Mouse (Mus musculus) gastrocnemius, adult 8-10 months (tissue): ENCODE measurements around the gene Ppm1h. TPM values are rescaled to one million over a fixed set of nuclear protein-coding genes. Genes with fewer than 3 reads are reported as not detected.
"Not testable (repeated sequence)": the region's sequence is repeated elsewhere in the genome, so short reads cannot be mapped to it uniquely, and the experiment has no call there.

Source experiments
- DNase-seq, 2 experiments: peaks; one replicate each; pipeline ENCODE4 v3.0.0; 2022; ENCODE audit warnings: low spot score in 2 of 2
- total RNA-seq, 4 experiments: library from RNA; stranded (reverse); gene quantifications; 2 replicates each; pipeline ENCODE4 v1.2.4; 2022

Gene Ppm1h
- total RNA-seq, 4 experiments from 2014 or later = 1.2 to 3.1 (median 1.2) TPM

DNA sequence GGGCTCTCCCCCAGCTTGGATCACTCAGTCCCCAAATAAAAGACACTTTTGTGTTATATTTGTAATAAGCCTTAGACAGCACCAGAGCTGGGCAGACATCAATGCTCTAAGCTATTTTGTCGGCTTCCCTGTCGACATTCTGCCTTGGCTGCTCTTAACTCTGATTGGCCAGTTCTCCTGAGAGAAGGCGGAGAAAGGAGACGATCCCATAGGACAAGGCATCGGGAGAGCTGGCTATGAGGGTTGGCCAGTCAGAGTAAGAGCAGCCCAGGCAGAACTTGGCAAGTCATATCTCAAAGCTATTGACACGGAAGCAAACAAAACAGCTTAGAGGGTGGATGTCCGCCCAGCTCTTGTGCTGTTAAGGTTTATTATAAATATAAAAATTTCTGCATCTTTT lies 243.7 kb downstream of the Ppm1h start:
- DNase-seq = no peak

DNA sequence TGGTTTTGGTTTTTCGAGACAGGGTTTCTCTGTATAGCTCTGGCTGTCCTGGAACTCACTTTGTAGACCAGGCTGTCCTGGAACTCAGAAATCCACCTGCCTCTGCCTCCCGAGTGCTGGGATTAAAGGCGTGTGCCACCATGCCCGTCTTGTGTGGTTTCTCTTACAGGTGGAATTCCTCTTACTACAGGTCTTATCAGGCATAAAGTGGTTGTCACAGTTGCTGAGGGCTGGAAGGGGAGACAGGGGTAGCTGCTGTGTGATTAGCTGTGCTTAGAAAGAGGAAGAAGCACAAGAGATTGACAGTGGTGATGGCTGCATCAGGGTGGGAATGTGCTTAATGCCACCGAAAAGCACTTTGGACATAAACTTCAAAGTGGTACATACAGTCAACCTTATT lies 246.0 kb downstream of the Ppm1h start:
- not testable (repeated sequence) for DNase-seq

DNA sequence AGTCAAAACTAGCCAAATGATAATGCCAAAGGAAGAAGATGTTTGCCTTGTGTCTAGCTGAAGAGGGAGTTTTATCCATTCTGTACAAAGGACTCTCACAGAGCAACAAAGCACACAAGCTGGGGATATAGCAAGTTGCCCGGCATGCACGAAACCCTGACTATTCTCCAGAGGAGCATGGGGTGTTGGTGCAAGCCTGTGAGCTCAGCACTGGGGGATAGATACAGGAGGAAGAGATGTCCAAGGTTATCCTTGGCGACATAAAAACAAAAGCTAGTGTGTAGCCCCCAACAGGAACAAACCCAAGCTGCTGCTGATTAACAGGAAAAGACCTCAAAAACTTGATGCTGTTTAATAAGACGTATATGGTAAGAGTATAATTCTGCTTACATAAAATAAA lies 247.7 kb downstream of the Ppm1h start:
- no peak for DNase-seq

DNA sequence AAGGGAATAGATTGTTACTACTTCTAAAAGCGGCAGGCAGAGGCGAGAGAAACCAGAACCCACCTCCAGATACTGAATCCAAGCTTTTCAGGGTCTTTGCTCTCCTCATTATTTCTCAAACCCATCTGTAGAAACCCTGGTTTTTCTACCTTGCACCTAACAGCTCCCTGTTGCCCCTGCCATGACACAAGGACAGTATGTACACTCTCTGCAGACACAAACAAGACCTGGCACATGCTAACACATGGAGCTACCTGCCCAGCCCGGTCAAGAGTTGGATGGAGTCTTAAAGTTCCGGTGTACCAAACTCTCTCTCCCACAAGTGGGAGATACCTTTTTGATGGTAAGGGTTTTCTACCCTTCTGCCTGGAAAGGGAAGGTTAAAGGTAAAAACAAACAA lies 252.0 kb downstream of the Ppm1h start:
- DNase-seq = no peak

DNA sequence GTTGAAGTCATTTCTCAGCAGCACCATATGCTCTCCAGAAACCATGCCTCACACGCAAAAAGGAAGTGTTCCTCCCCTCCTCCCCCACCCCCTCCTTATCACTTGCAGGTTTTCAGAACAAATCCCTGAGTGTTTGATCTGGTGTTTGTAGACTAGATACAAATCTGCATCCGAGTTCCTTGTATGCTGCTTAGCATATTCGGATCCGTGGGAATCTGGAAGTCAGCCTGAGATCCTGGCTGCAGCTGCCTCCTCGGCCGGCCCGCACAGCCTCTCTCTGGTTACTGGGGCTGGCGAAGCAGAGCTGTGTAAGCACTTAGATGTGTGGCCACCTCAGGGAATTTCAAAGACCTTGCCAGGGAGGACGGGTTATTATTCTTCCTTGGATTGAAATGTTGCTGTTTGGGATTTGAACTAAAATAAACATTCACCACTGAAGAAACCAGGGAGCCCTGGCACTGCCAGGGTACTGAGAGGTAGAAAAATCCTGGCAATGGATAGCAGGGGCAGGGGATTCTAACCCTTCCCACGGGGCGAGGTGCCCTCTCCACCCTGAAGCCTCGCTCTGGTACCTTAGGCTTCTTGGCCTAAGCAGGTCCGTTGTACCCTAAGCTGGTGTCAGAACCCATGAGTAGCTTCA lies 252.8 kb downstream of the Ppm1h start:
- DNase-seq = peak; percentile 30 to 61

DNA sequence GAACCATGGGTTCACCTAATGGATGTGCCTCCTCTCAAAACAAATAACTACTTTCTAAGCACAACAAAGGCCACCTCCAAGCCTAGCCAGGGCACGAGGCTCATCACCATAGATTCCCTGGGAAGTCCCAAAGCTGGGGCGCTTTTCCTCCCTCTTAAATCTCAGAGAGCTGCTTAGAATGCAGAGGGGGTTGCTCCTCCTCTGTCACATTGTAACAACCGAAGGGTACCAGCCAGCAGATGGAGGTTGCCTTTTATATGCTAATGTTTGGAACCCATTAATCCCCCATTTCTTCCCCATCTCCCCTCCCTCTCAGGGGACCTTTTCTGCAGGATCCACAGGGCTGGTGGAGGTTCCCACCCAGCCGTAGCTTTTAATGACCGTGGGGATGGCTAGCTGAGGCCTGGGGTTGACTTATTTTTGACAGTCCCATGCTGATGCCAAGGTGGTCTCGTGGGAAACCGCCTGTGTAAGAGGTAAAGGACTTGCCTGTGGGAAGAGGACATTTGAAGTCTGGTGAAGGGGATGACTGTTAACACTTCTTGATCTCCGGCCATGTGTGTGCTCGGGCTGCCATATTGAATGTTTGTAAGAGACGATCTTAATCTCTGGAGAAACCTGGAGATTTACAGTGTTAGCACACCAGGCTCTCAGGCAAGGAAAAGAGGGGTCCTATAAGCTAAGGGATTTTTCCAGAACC lies 253.4 kb downstream of the Ppm1h start:
- DNase-seq = no peak

DNA sequence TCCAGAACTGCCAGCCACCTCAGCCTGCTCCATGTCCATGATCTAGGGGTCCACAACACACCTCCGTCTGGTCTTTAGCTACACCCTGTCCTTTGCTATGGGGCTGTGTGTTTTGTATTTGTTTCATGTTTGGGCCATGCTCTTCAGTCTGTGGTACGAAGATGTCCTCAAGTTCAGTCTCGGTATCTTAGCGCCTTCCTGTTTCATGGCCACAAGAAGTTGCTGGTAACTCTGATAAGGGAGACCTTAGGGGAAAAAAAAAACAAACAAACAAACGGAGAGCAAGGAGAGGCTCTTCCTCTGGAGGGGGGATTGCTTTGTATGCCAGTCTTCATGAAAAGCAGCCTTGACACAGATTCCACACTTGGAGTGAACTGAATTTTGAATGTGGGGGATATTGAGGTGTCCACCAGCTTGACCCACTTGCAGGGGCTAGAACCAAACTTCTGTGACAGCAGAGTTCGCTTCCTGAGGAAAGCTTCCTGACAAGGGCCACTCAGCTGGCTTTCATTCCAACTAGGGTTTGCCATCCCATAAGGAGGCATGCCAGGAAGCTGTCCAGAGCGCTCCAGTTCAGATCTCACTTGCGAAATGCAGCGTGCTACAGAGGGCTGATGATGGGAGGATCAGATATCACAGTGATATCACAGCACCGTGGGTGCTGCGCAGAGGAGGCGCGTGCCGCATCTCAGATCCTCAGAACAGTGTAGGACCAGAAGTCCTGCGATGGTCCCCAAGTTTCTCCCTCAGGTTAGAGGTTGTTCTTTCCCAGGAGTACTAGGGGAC lies 254.7 kb downstream of the Ppm1h start:
- DNase-seq = no peak

DNA sequence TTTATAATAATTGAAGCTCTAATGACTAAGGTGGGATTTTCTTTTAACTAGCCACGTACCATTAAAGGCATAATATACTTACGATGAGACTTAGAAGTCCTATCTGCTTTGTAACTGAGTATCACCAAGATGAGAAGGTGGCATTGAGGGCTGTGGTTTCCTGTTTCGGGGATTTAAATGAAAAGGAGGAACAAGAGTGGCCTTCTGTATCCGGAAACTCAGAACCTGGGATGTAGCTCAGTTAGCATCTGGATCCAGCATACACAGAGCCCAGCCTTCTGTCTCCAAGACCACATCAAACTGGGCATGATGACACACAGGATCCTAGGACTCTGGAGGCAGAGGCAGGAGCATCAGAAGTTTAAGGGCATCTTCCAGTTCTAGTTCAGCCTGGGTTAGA lies 256.8 kb downstream of the Ppm1h start:
- DNase-seq = not testable (repeated sequence)

DNA sequence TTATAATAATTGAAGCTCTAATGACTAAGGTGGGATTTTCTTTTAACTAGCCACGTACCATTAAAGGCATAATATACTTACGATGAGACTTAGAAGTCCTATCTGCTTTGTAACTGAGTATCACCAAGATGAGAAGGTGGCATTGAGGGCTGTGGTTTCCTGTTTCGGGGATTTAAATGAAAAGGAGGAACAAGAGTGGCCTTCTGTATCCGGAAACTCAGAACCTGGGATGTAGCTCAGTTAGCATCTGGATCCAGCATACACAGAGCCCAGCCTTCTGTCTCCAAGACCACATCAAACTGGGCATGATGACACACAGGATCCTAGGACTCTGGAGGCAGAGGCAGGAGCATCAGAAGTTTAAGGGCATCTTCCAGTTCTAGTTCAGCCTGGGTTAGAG lies 258.8 kb downstream of the Ppm1h start:
- DNase-seq = not testable (repeated sequence)

DNA sequence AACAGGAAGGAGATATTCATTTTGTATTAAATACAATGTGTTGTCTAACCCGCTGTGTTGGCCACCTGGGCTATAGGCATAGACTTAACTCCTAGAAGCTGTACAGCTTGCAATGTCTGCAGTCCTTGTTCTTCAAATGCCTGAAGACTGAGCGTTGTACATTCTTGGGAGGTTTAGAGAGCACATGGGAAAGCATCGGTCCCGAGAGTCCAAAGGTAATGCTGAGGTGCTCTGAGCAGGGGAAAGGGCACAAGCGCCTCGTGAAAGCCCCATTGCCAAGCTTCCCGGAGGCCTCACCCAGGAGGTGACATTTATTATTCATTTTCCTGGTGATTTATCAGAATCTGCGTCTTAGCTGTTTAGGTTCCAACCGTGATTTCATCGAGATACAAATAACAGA lies 261.0 kb downstream of the Ppm1h start:
- no peak for DNase-seq

DNA sequence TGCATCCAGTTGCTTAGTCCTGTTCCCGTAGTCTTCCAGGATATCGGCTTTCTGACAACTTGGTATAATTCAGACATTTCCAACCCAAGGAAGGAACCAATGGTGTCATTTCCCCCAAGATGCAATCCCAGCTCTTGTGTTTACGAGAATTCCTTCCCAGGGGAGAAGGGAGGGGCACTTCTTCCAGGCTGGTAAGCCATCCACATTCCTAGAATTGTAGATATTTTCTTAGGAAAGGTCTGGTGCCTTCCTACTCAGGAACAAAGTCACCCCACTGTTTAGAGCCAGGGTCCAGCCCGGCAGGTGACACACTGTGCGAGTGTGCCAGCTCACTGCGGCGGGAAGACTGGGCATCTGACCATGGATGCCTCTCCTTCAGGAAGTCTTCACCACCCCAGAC lies 264.2 kb downstream of the Ppm1h start:
- no peak for DNase-seq

DNA sequence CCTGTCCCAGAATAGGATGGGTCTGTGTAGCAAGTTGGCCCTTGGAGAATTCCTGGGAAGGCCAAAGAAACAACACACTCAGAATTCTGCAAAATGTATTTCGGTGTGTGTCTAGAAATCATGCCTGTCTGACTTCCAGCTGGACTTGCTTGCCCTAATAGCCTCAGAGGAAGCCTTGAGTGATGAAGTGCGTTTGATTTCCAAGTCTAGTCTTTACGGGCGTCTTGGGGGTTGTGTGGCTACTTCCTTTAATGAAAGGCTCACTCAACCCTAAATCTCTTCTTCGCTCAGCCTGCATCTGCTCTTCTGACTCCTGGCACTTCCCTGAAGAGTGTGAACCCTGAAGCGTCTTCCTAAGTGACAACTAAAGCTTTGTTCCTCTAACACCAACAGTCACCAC lies 265.3 kb downstream of the Ppm1h start:
- no peak for DNase-seq

DNA sequence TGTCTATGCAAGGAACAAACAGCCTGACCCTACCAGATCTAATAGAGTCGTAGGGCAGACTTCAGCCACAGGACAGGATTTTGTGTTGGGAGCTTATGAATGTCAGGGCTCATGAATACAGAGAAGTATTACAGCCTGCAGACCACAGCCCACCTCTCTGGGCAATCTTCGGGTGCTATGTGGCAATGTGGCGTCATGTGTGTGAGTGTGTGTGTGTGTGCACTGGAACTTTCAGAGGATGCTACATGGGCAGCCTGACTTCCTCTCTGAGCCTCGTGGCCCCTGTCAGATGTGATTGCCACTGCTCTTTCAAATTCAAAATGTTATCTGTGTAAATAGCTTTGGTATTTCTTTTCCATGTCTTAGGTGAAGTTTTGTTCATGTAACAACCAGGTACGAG lies 266.3 kb downstream of the Ppm1h start:
- no peak for DNase-seq

DNA sequence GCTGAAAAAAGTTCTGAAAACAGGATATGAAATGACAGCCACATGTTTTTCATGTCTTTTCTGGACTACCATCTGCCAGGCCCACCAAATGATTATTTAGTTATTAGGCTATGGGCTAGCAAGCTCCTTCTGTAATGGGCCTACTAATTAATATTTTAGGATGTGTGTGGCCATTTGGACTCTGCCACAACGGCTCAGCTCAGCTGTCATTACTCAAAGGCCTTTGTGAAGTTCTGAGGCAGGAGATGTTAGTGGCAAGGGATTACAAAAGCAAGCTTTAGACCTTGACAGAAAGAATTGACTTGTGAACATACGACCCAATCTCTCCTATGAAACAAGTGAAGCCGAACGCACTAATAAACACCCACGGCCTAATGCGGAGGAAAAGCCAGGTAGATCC lies 272.4 kb downstream of the Ppm1h start:
- no peak for DNase-seq

DNA sequence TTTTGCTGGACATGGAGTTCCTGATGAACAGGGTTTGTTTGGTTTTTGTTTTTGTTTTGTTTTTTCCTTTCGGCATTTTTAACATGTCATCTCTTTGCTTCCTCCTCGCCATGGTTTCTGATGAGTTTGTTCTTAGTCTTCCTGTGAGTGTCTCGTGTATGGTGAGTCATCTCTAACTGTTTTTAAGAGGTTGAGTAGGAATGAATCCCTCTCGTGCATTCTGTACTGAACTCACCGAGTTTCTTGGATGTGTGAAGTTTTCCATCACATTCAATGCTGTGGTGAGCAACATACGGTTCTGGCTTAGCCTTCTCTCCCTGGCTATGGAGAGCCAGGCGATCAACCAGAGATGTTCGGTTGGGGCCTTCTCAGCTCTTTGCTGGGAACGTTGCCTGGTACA lies 275.0 kb downstream of the Ppm1h start:
- DNase-seq = no peak

DNA sequence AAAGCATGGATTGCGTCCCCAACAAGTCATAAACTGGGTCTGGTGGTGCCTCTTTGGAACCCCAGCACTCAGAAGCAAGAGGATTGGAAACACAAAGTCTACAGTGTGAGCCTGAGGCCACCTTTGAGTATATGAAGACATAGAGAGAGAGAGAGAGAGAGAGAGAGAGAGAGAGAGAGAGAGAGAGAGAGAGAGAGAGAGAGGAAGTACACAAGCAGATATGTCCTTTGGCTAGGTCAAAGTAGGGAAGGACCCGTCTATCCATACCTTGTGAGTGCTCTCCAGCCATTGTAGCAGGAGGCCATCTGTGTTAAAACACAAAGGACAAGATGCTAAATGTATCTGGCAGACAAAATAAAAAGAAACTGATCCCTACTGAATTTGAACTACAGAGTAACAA lies 279.4 kb downstream of the Ppm1h start:
- no peak for DNase-seq

DNA sequence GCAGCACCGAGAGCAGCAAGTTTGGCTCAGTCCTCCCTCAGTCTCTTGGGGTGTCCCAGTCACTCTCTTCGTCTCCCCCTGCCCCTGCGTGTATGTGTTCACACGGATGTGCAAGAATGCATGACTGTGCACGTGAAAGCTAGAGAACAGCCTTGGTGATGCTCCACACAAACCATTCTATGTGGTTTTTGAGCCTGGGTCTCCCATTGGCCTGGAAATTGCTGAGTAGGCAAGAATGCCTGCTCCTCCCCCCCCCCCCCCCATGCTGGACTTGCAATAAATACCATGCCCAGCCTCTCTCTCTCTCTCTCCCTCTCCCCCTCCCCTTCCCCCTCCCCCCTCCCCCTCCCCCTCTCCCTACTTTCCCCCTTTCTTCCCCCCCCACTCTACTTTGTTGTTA lies 280.1 kb downstream of the Ppm1h start:
- DNase-seq = no peak

DNA sequence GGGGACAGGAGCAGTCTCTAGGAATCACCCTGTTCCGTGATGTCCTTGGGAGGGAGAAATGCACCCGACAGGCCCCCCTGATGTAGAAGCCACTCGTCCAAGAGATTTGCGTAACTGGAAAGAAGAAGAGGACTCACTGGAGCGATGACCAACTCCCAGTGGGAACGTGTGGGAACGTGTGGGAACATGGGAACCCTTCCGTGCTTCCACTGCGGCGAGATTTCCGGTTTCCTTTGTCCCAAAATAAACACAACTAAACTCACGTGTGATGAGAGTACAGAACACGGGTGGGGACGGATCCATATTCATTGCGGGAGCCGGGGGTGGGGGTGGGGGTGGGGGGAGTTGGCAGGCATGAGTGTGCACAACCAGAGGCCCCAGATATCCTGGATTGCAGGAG lies 281.7 kb downstream of the Ppm1h start:
- no peak for DNase-seq

DNA sequence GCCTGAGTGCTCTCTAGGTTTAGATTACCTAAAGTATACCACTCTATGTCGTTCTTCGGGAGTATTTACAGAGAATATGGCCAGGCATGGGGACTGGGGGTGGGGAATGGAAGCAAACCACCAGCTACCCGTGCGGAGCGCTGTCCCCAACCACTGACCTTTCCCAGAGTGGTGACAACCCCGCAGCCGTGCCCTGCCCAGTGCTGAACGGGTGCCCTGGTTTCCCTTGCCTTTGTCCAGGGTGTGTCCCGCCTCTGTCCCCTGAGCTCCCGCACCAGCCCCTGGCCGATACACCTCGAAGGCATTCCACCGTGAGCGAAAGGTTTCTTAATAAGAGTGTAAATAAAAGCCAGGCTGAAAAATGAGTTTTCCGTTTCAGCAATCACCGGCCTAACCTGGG lies 282.2 kb downstream of the Ppm1h start:
- DNase-seq = no peak

DNA sequence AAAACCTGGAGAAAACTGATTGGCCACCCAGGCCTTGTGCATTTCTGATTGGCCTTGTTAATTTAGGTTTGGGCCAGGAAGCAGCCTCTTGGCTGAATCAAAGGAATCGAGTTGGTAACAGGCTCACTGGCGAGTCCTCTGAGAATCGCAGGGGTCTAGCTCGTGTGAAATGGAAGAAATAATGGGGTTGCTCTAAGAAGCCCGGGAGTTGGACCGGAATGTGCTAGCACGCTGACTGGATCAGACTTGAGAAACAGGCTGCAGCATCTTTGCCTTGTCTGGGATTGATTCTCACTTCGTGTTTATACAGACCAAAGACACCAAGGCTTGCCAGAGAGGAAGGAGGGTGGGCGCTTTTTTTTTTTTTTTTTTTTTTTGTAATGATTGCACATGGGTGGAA lies 282.9 kb downstream of the Ppm1h start:
- no peak for DNase-seq

DNA sequence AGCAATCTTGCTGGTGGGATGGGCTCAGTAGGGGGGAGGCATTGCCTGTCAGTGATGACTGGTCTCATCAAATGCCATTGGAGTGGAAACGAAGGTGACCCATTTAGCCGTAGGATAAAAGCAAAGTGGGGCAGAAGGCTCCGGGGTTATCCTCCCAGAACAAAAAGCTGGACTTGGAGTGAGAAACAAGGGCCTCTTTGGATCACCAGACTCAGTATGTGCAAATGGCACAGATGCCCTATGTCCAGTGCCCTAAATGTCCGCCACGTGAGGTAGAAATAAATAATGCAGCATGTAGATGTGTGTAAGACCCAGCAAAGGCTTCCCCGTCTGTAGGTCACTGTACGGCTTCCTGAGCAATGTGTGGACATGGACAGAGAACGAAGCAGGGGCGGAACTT lies 284.1 kb downstream of the Ppm1h start:
- no peak for DNase-seq

DNA sequence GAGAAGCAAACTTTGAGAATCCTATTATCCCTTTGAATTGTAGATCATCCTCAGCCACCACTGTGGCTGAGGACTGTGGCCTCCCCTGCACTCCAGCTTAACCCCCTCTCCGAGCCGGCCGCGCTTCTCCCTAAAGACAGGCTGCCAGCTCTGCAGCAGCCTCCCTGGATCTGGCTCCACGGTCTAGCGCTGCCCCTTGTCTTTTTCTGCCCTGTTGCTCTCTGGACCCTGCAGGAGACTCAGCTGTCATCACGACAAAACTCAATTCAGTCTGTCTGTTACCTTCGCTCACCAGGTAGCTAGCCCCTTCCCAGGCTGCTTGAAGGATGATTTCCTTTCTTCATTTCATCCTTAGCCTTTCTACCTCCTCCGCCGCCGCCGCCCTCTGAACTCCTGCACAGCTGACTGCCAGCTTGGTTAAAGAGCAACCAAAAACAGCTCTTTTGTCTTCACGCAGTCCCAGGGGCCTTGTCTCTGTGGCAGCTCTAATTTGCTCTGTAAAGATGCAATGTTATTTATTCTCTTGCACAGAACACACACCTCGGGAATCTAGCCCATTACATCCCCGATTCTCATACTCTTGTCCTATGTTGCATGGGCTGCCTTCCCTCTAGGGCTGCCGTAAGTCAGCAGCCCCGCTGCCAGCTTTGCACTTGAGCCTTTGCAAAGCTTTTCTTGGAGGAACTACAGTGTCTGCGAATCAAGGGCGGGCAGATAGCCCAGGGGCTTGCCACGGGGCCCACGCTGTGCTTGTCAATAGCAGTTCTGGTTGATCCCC lies 285.1 kb downstream of the Ppm1h start:
- DNase-seq = no peak
